Mouse (Mus musculus): ENCODE results near the gene Nadk.

Nadk gene

GRCm38 (mm10) chr4:155605132-155605531 lies 43.0 kb downstream of the Nadk start:
- no peak for DNase-seq

GRCm38 (mm10) chr4:155606825-155607224 lies 44.6 kb downstream of the Nadk start:
- no peak for DNase-seq

- DNase-seq, result no peak
Measured at GRCm38 (mm10) chr4:155611860-155612259, 49.7 kb downstream of the Nadk start.

- DNase-seq, result no peak
Measured at GRCm38 (mm10) chr4:155613264-155613663, 51.1 kb downstream of the Nadk start.

- no peak for DNase-seq
Measured at GRCm38 (mm10) chr4:155618321-155618720, 56.1 kb downstream of the Nadk start.

GRCm38 (mm10) chr4:155624338-155625291 lies 62.4 kb downstream of the Nadk start, which contains the start of gene Cdk11b:
TSS of gene Cdk11b (plus strand) at chr4:155624854.
- peak; percentile 96 for DNase-seq

GRCm38 (mm10) chr4:155630267-155630666 lies 68.1 kb downstream of the Nadk start:
- DNase-seq, result no peak

- DNase-seq, result no peak
Measured at GRCm38 (mm10) chr4:155635766-155636499, 73.8 kb downstream of the Nadk start.

Data from right cerebral cortex, postnatal 25 days (tissue).